Mouse (Mus musculus) spleen, adult 2 months (tissue): Measurements from ENCODE around the gene Mapkap1.
"Not testable (repeated sequence)": the region's sequence is repeated elsewhere in the genome, so short reads cannot be mapped to it uniquely, and the experiment has no call there.

ENCODE experiments used
- CTCF ChIP-seq: fragments of 200-500 bp; IDR thresholded peaks from 2 replicates; pipeline ENCODE4 v1.5.1; 2011; ENCODE audit warnings: mild to moderate bottlenecking, inconsistent platforms; ENCODE audit not compliant: insufficient read depth, insufficient read length, insufficient replicate concordance; ENCODE audit errors: extremely low read depth
- POLR2A ChIP-seq: fragments of 200-500 bp; IDR thresholded peaks from 2 replicates; pipeline ENCODE4 v1.6.1; 2011; ENCODE audit warnings: low read depth, low read length, inconsistent platforms

GRCm38 (mm10) chr2:34432887-34433286 lies 26.3 kb downstream of the Mapkap1 start:
- TF ChIP-seq CTCF, POLR2A: not testable (repeated sequence)
